Mouse (Mus musculus): Measurements from ENCODE around the gene B3galt5.

DNA sequence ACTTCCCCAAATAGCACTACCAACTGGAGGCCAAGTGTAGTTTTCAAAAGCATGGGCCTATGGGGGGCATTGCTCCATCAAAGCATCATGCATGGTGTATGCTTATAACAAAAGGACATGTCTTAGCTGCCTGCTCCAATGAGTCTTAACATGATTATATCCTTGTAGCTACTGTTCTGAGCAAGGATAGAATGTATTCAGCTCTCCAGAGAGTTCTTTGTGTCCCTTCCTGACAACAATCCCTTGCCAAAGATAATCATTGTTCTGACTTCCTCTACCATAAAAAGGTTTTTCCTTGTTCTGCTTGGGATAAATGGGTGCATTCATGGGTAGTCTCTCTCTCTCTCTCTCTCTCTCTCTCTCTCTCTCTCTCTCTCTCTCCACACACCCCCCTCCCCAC, 68.8 kb downstream of the B3galt5 start:
- no peak for TF ChIP-seq CTCF (IDR thresholded peaks at IDR 0.05)
- TF ChIP-seq EP300 (IDR thresholded peaks at IDR 0.05) = no peak

Data from lung, postnatal 0 days (tissue).